Mouse (Mus musculus) heart, embryonic 13.5 days (tissue): Measurements from ENCODE around the gene Spats1. TPM values are rescaled to one million over a fixed set of nuclear protein-coding genes. Genes with fewer than 3 reads are reported as not detected.
A peak's percentile ranks its signal among the peaks of the same experiment; 100 is the strongest.
"Not testable (repeated sequence)": the region's sequence is repeated elsewhere in the genome, so short reads cannot be mapped to it uniquely, and the experiment has no call there.

Experiments used
- ATAC-seq: fragments of 200-750 bp; cut with Nextera tagmentation; 2 replicates; pipeline ENCODE4 v1.8.0; 2017; ENCODE audit warnings: moderate TSS enrichment; ENCODE audit not compliant: insufficient number of reproducible peaks, low FRiP score, low TSS enrichment; ENCODE audit errors: extremely low read depth
- H3K27ac ChIP-seq: fragments of 300-500 bp; sonication (generic); replicated peaks from 2 replicates; pipeline ENCODE4 v1.5.1; 2015; ENCODE audit warnings: moderate library complexity, mild to moderate bottlenecking, inconsistent platforms
- H3K27me3 ChIP-seq: fragments of 300-500 bp; sonication (generic); replicated peaks from 2 replicates; pipeline ENCODE4 v1.6.1; 2015; ENCODE audit warnings: mild to moderate bottlenecking, inconsistent platforms
- H3K36me3 ChIP-seq: fragments of 300-500 bp; sonication (generic); 2 replicates; pipeline ENCODE4 v1.6.1; 2015; ENCODE audit warnings: mild to moderate bottlenecking, inconsistent platforms
- H3K4me1 ChIP-seq: fragments of 300-500 bp; sonication (generic); 2 replicates; pipeline ENCODE4 v1.6.1; 2015; ENCODE audit warnings: inconsistent platforms
- H3K4me2 ChIP-seq: fragments of 300-500 bp; sonication (generic); 2 replicates; pipeline ENCODE4 v1.6.1; 2015; ENCODE audit warnings: inconsistent platforms, mild to moderate bottlenecking, moderate library complexity
- H3K4me3 ChIP-seq: fragments of 300-500 bp; sonication (generic); 2 replicates; pipeline ENCODE4 v1.5.1; 2015; ENCODE audit warnings: moderate library complexity, mild to moderate bottlenecking, inconsistent platforms
- H3K9ac ChIP-seq: fragments of 300-500 bp; sonication (generic); 2 replicates; pipeline ENCODE4 v1.6.1; 2015; ENCODE audit warnings: inconsistent platforms, mild to moderate bottlenecking, moderate library complexity
- H3K9me3 ChIP-seq: fragments of 300-500 bp; sonication (generic); 2 replicates; pipeline ENCODE4 v1.6.1; 2016; ENCODE audit warnings: inconsistent platforms
- WGBS: fragments of 180-500 bp; shearing (Covaris S2); methylation state at CpG from one replicate; pipeline ENCODE4 v1.1.7; 2015; ENCODE audit warnings: mixed read lengths; 5-methylcytosine and 5-hydroxymethylcytosine counted together
- polyA plus RNA-seq: library from polyadenylated mRNA; unstranded; fragments of >200 nt; fragmentation: Nextera tagmentation; extraction: Ambion mirVana; gene quantifications from 2 replicates; pipeline ENCODE4 v1.2.1, GENCODE M21; 2015

Gene Spats1
- polyA plus RNA-seq, 1 experiment from 2014 or later = 0.98 TPM

DNA sequence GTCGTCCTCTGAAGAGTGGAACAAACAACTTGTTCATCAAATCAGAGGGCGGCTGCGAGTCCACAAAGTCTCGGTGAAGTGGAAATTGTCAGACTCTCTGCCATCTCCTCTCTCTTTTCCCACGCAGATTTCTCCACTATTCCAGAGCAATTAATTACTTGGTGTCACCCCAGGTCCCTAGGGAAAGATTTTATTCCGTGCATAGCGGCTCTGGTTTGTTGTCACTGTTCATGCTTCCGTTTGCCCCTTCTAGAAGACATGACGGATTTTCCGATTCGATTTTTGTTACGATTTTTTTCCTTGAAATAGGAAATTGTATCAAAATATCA, 41.0 kb downstream of the Spats1 start:
- Histone ChIP-seq H3K9me3 (no peaks in the 10 kb centered on the region), H3K27me3 (no peaks in the 10 kb centered on the region), H3K4me3 (peak overlapping the region; percentile 81), H3K4me1 (peaks cover 25% of the 10 kb centered on the region), H3K9ac (peak overlapping the region; percentile 95), H3K4me2 (peak overlapping the region; percentile 91), H3K27ac (peak overlapping the region; percentile 96), H3K36me3 (peaks cover 22% of the 10 kb centered on the region)
- WGBS = 4% methylated on average over 12 of the region's 12 CpGs
- ATAC-seq = no peak

DNA sequence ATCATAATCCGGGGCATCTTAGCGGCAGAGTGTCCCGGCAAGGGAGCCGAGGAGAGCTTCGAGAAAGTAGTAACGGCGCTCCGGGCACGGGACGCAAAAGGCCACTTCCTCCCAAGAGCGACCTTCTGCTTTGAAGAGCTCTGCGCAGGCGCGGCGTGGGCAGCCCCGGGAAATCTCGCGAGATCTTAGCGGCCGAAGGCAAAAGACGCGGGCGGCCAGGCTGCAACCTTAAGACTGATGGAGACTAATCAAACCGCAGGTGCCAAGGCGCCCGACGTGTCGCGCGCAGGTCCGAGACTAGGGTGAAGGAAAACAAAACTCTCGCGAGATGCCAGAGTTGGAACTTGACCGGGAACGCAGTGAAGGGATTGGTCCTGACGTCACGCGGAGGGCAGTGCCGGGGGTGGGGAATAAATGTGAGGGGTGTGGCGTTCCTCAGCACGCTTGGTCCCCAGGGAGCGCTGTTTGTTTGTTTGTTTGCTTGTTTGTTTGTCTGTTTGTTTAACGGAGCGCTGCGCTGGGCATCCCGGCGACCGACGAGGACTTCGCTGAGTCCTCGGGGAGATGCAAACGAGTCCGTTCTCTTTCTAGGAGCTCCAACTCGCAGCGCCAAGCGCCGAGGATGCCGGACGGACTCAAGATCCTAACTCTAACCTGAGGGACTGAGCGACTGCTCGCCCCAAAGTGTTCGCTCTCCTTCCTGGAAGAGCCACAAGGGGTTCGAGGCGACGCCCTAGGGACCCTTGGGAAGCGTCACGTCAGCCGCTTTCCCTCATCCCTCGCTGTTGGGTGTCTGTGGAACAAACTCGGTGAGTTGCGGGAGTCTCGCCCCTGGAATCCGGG, 41.6 kb downstream of the Spats1 start, which contains the start of gene Cdc5l:
Gene Cdc5l (minus strand): TSS at position 319 of the 843 bp plus-strand sequence.
- no peaks in the 10 kb centered on the region for H3K27me3 ChIP-seq
- H3K4me1 ChIP-seq = peaks cover 25% of the 10 kb centered on the region
- under 1% methylated on average over 73 of the region's 73 CpGs for WGBS
- peak within 1 kb of the TSS; percentile 81 for H3K4me3 ChIP-seq
- peak within 1 kb of the TSS; percentile 95 for H3K9ac ChIP-seq
- peaks cover 18% of the 10 kb centered on the region for H3K36me3 ChIP-seq
- peak within 1 kb of the TSS; percentile 96 for H3K27ac ChIP-seq
- ATAC-seq = peak; percentile 92
- H3K9me3 ChIP-seq = no peaks in the 10 kb centered on the region
- H3K4me2 ChIP-seq = peak within 1 kb of the TSS; percentile 91

DNA sequence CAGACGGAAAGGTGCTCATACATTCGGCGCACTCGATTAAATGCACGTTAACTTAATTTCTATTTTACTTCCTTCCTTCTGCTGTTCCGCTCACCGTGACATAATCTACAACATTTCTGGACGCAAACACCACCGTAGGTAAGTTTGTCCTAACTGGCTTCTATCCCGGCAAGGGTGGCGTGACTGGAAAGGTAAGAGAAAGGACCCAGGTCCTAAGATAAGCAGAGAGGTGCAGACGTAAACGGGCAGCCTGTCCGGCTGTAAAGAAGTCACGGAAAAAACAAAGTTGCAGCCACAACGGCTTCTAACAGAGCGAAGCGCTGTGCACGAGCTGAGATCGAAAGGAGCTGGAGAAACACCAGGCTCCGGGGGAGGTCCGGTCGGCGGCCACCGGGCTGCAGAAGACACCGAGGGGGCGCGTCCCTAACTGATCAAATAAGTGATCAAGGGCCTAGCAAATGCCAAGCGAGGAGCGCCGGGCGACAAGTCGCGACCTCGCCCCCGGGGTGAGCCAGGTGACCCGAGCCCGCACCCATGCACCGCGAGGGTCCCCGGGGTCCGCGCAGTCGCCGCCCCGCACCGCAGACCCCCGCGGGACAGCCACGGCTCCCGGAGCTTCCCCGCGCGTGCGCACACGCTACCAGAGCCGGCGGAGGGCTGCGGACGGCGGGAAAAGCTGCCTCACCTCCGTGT, 42.4 kb downstream of the Spats1 start:
- Histone ChIP-seq H3K4me2 (peak overlapping the region; percentile 91), H3K27ac (peak overlapping the region; percentile 96), H3K36me3 (peaks cover 20% of the 10 kb centered on the region), H3K9ac (peak overlapping the region; percentile 95), H3K27me3 (no peaks in the 10 kb centered on the region), H3K4me1 (peaks cover 25% of the 10 kb centered on the region), H3K4me3 (peak overlapping the region; percentile 81), H3K9me3 (no peaks in the 10 kb centered on the region)
- peak; percentile 61 for ATAC-seq
- 2% methylated on average over 60 of the region's 62 CpGs for WGBS

DNA sequence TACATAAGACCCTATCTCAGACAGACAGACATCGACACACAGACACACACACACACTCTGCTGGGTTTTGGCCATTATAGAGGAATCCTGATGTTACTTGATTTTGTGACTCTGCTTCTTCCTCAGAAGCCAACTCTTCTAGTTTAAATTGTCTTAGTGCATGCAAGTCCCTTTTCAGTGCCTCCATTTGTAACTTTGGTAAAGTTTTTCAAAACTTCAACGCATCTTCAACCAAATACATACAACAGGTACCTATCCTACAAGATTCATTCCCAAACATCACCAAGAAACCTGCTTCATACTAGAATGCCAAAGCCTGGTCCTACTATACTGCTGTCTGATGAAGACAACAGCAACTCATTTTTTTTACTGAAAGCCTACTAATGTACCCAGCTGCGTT, 43.2 kb downstream of the Spats1 start:
- H3K4me1 ChIP-seq = peaks cover 25% of the 10 kb centered on the region
- whole genome bisulfite sequencing = 74% methylated on average over 3 of the region's 3 CpGs
- no peaks in the 10 kb centered on the region for H3K9me3 ChIP-seq
- peaks cover 21% of the 10 kb centered on the region for H3K36me3 ChIP-seq
- peak overlapping the region; percentile 91 for H3K4me2 ChIP-seq
- no peak overlapping the region for H3K27ac ChIP-seq
- H3K27me3 ChIP-seq = no peaks in the 10 kb centered on the region
- no peak for ATAC-seq
- H3K4me3 ChIP-seq = peak overlapping the region; percentile 81
- peak overlapping the region; percentile 95 for H3K9ac ChIP-seq

DNA sequence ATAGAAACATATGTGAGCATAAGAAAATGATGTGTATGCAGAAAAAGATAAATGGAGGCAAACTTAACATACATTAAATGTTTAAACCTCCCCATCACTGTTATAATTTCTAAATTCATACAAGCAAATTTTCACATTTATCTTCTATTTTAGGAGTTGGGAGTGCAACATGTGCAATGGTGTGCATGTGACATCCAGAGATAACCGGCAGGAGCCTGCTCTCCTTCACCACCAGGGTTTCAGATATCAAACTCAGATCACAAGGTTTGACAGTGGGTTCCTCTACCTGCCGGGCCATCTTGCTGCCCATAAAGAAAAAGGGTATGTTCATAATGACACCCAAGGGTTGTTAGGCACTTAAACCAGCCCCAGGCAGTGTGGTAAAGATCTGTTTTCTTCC, 57.8 kb downstream of the Spats1 start:
- Histone ChIP-seq H3K9me3 (no peaks in the 10 kb centered on the region), H3K27ac (no peak overlapping the region), H3K27me3 (no peaks in the 10 kb centered on the region), H3K4me2 (no peak overlapping the region), H3K9ac (no peak overlapping the region), H3K4me3 (no peak overlapping the region), H3K4me1 (no peaks in the 10 kb centered on the region), H3K36me3 (peaks cover 83% of the 10 kb centered on the region)
- ATAC-seq = no peak
- 69% methylated on average over 2 of the region's 2 CpGs for WGBS

DNA sequence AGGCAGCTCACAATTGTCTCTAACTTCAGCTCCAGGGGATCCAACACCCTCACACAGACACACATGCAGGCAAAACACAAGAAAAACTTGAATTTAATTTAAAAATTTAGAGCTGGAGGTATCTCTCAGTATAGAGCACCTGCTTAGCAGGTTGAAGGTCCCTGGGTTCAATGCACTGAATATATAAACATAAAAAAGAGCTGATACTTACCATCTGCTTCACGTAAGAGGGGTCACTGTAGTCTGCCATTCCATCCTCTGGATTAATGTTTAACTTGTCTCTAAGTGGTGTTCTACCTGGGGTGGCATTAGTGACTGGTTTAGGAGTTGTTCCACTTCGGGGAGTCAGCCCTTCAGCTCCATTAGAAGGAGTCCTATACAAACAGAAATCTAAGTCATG, 63.6 kb downstream of the Spats1 start:
- not testable (repeated sequence) for ATAC-seq, H3K4me1 ChIP-seq, H3K9me3 ChIP-seq, H3K9ac ChIP-seq, H3K4me3 ChIP-seq, H3K27ac ChIP-seq, H3K27me3 ChIP-seq, H3K4me2 ChIP-seq
- 94% methylated on average over 2 of the region's 2 CpGs for WGBS
- H3K36me3 ChIP-seq = peaks cover 93% of the 10 kb centered on the region

DNA sequence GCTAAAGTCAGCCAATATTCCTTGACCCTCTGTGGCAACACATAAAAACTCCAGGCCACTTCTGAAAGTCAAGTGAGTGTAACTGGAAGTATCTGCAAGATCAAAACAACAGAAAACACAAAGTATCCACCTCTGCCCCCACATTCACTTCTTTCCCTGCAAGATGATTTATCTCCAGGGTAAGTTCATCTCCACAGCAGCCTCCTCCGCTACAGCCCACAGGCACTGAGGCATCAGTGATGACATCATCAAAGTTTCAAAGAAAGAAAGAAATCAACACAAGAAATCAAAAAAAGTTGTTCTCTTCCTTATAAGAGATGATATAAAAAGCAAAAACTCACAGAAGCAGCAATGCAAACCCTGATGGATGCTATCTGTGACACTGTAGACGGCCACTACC, 66.5 kb downstream of the Spats1 start:
- WGBS = 92% methylated on average over 2 of the region's 2 CpGs
- Histone ChIP-seq H3K9me3 (no peaks in the 10 kb centered on the region), H3K4me2 (no peak overlapping the region), H3K36me3 (peaks cover 95% of the 10 kb centered on the region), H3K27me3 (no peaks in the 10 kb centered on the region), H3K27ac (no peak overlapping the region), H3K4me1 (no peaks in the 10 kb centered on the region), H3K9ac (no peak overlapping the region), H3K4me3 (no peak overlapping the region)
- no peak for ATAC-seq

DNA sequence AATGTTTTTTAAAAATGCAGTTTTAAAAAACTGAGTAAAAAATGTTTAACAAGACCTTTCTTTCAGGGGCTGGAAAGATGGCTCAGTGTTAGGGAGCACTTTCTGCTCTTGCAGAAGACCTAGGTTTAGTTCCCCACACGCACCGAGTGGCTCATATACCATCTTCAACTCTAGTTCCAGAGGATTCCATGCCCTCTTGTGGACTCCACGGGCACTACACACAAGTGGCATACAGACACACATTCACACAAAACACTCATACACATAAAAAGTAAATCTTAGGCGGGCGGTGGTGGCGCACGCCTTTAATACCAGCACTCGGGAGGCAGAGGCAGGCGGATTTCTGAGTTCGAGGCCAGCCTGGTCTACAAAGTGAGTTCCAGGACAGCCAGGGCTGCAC, 68.9 kb downstream of the Spats1 start:
- Histone ChIP-seq H3K27me3 (no peaks in the 10 kb centered on the region), H3K9me3 (no peaks in the 10 kb centered on the region), H3K36me3 (peaks cover 83% of the 10 kb centered on the region), H3K4me1 (peaks cover 10% of the 10 kb centered on the region), H3K9ac (no peak overlapping the region), H3K27ac (no peak overlapping the region), H3K4me2 (no peak overlapping the region), H3K4me3 (no peak overlapping the region)
- 95% methylated on average over 10 of the region's 10 CpGs for WGBS
- no peak for ATAC-seq

DNA sequence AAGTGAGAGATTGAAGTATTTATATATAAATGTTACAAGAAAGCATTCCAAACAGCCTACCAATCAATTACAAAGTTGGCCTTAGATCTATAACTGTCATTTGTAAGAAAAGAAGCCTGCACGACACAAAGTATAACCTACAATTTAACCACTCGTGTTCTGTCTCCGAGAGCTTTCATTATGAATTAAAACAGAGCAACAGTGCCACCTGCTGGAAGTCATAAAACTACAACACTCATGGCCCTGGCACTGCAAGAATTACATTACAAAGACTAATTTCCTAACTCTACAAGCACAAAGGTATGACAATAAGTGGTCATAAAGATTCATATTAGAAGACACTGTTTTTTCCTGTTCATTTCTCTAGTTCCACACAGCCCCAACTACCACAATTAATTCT, 72.0 kb downstream of the Spats1 start:
- 14% methylated on average over 3 of the region's 3 CpGs for WGBS
- Histone ChIP-seq H3K27me3 (no peaks in the 10 kb centered on the region), H3K9me3 (no peaks in the 10 kb centered on the region), H3K4me1 (peaks cover 28% of the 10 kb centered on the region), H3K4me2 (no peak overlapping the region), H3K36me3 (peaks cover 60% of the 10 kb centered on the region), H3K4me3 (no peak overlapping the region), H3K27ac (no peak overlapping the region), H3K9ac (no peak overlapping the region)
- no peak for ATAC-seq

DNA sequence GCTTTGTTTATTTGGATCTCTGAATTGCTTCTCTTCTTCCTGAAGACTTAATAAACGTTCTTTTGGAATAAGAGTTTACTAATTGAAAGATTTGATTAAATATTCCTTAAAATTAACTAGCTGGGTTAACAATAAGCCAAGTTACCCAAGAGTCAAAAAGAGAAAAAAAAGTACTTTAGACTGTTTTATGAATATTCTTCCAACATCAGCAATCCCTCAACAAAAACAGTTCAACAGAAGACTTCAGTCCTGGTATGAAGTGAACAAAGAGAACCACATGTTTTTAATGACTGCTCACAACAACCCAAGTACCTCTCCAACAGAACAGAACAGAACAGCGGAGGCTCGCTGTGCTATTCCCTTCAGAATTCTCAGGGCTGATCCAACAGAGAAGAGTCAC, 72.6 kb downstream of the Spats1 start:
- Histone ChIP-seq H3K9ac (no peak overlapping the region), H3K36me3 (peaks cover 60% of the 10 kb centered on the region), H3K27ac (no peak overlapping the region)

DNA sequence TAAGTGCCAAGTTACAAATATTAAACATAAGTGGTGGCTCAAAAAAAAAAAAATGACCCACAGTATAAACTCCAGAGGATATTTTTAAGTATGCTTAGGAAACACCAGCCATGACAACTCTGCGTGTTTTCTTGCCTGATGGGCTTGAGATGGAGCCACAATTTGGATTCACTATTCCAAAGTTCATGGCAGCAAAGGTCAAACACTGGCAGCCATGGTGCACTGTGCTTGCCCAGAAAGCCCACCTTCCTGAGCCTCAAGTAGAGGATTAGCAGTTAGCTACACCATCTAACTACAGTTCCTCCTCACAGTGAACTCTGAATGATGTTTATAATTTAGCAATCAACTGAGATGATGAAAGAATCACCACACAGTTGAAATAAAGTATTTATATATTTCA, 73.1 kb downstream of the Spats1 start:
- WGBS = 86% methylated on average over 1 of the region's 1 CpGs
- Histone ChIP-seq H3K9me3 (no peaks in the 10 kb centered on the region), H3K36me3 (peaks cover 55% of the 10 kb centered on the region), H3K4me2 (no peak overlapping the region), H3K4me3 (no peak overlapping the region), H3K9ac (no peak overlapping the region), H3K27ac (no peak overlapping the region), H3K4me1 (peaks cover 28% of the 10 kb centered on the region), H3K27me3 (no peaks in the 10 kb centered on the region)
- no peak for ATAC-seq

More for the DNA sequence above, 72.6 kb downstream of the Spats1 start:
- H3K4me3 ChIP-seq = no peak overlapping the region
- H3K9me3 ChIP-seq = no peaks in the 10 kb centered on the region
- ATAC-seq = no peak
- H3K4me2 ChIP-seq = no peak overlapping the region
- WGBS = 67% methylated on average over 3 of the region's 3 CpGs
- no peaks in the 10 kb centered on the region for H3K27me3 ChIP-seq
- H3K4me1 ChIP-seq = peaks cover 28% of the 10 kb centered on the region
